Mouse (Mus musculus) hindbrain, embryonic 11.5 days (tissue): ENCODE measurements at regions not wholly inside any gene's neighbourhood (a gene's known extent, or its start where the extent isn't known, plus 50 kb on each side); places are given as distances from the start of the nearest gene placed in this dataset.

Experiments used
- ATAC-seq: fragments of 200-750 bp; cut with Nextera tagmentation; 2 replicates; pipeline ENCODE4 v1.8.0; 2017; ENCODE audit warnings: mild to moderate bottlenecking, moderate TSS enrichment, moderate library complexity; ENCODE audit not compliant: low FRiP score
- DNase-seq: peaks from one replicate; pipeline ENCODE4 v3.0.0-alpha.2; 2015; ENCODE audit warnings: low spot score
- H3K27ac ChIP-seq: fragments of 300-500 bp; sonication (generic); 2 replicates; pipeline ENCODE4 v1.5.1; 2014; ENCODE audit warnings: mild to moderate bottlenecking, low read depth, low read length
- H3K27me3 ChIP-seq: fragments of 300-500 bp; sonication (generic); 2 replicates; pipeline ENCODE4 v1.6.1; 2014; ENCODE audit warnings: mild to moderate bottlenecking, low read length, moderate library complexity, mixed read lengths; ENCODE audit not compliant: control insufficient read depth, insufficient read depth
- H3K36me3 ChIP-seq: fragments of 300-500 bp; sonication (generic); 2 replicates; pipeline ENCODE4 v1.6.1; 2014; ENCODE audit warnings: mild to moderate bottlenecking, low read length, moderate library complexity, mixed read lengths; ENCODE audit not compliant: control insufficient read depth, insufficient read depth
- H3K4me1 ChIP-seq: fragments of 300-500 bp; sonication (generic); replicated peaks from 2 replicates; pipeline ENCODE4 v1.6.1; 2014; ENCODE audit warnings: low read length, mixed read lengths; ENCODE audit not compliant: control insufficient read depth, insufficient read depth
- H3K4me2 ChIP-seq: fragments of 300-500 bp; sonication (generic); replicated peaks from 2 replicates; pipeline ENCODE4 v1.6.1; 2014; ENCODE audit warnings: mild to moderate bottlenecking, low read depth, low read length
- H3K4me3 ChIP-seq: fragments of 300-500 bp; sonication (generic); 2 replicates; pipeline ENCODE4 v1.5.1; 2014; ENCODE audit warnings: low read depth, low read length
- H3K9ac ChIP-seq: fragments of 300-500 bp; sonication (generic); 2 replicates; pipeline ENCODE4 v1.6.1; 2014; ENCODE audit warnings: low read depth, low read length
- H3K9me3 ChIP-seq: fragments of 300-500 bp; sonication (generic); 2 replicates; pipeline ENCODE4 v1.6.1; 2016; ENCODE audit warnings: low read length; ENCODE audit not compliant: control insufficient read depth
- WGBS: fragments of 180-500 bp; shearing (Covaris S2); extraction: QIAGEN DNeasy Blood & Tissue Kit; methylation state at CpG from one replicate; pipeline ENCODE4 v1.1.7; 2014; 5-methylcytosine and 5-hydroxymethylcytosine counted together

DNA sequence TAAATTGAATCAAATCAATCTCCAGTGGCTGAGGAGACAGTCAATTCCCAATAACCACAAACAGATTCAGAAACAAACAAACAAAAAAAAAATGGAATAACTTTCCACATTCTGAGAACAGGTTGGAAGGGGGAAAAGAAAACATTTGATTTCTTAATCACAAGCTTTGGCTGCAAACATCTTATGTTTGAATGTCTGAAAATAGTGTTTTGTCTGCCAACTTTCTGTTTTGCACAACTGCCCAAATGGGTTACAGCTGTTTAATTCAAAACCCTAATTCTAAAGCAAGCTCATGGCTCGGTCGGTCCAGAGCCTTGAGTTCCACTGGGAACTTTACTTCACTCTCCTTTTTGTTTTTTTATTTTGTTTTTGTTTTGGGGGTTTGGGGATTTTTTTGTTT, 291.4 kb upstream of the Pcsk5 start:
- DNase-seq (no peak), ATAC-seq (no peak)
- Histone ChIP-seq H3K9me3 (no peaks in the 10 kb centered on the region), H3K4me3 (no peak overlapping the region), H3K9ac (no peak overlapping the region), H3K27me3 (no peaks in the 10 kb centered on the region), H3K36me3 (no peaks in the 10 kb centered on the region), H3K27ac (no peak overlapping the region), H3K4me1 (no peaks in the 10 kb centered on the region), H3K4me2 (no peak overlapping the region)
- 91% methylated on average over 2 of the region's 2 CpGs for WGBS

GRCm38 (mm10) chr19:18106236-18106635, 268.8 kb upstream of the Pcsk5 start:
- no peak overlapping the region for H3K4me2 ChIP-seq
- no peaks in the 10 kb centered on the region for H3K9me3 ChIP-seq
- WGBS: 92% methylated on average over 6 of the region's 6 CpGs
- H3K4me1 ChIP-seq: no peaks in the 10 kb centered on the region
- ATAC-seq (no peak), DNase-seq (no peak)
- no peaks in the 10 kb centered on the region for H3K27me3 ChIP-seq
- H3K36me3 ChIP-seq: no peaks in the 10 kb centered on the region
- H3K9ac ChIP-seq: no peak overlapping the region
- H3K27ac ChIP-seq: no peak overlapping the region
- no peak overlapping the region for H3K4me3 ChIP-seq

- Histone ChIP-seq H3K36me3 (no peaks in the 10 kb centered on the region), H3K9me3 (no peaks in the 10 kb centered on the region), H3K4me3 (no peak overlapping the region), H3K4me1 (no peaks in the 10 kb centered on the region), H3K9ac (no peak overlapping the region), H3K27me3 (no peaks in the 10 kb centered on the region), H3K4me2 (no peak overlapping the region), H3K27ac (no peak overlapping the region)
- WGBS: 92% methylated on average over 2 of the region's 2 CpGs
- ATAC-seq: no peak
- DNase-seq: no peak
Observed at GRCm38 (mm10) chr19:18104590-18104989, 267.2 kb upstream of the Pcsk5 start.

- Histone ChIP-seq H3K4me2 (no peak overlapping the region), H3K4me3 (no peak overlapping the region), H3K4me1 (no peaks in the 10 kb centered on the region), H3K36me3 (no peaks in the 10 kb centered on the region), H3K9ac (no peak overlapping the region), H3K27me3 (no peaks in the 10 kb centered on the region), H3K27ac (no peak overlapping the region), H3K9me3 (no peaks in the 10 kb centered on the region)
- DNase-seq (peak; percentile 41), ATAC-seq (peak; percentile 91)
- 14% methylated on average over 4 of the region's 4 CpGs for WGBS
Observed at GRCm38 (mm10) chr19:18101423-18102341, 264.2 kb upstream of the Pcsk5 start.

DNA sequence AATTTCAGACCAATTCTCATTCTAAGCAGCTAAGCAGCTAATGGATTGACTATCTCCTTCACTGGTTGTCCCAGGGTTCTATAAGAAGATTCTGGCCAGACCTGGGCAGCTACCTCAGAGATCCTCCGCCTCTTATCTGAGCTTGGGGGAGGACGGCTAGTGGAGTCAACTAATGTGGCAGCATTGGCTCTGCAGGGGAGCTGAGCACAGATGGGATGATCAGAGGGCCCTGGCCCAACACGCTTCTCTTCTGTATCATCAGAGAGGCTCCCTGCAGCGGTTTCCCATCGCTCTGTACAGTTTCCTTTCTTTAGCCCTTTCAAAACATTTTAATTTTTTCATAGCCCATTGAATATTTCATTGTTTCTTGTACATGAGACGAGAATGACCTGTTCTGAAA, 245.9 kb upstream of the Pcsk5 start:
- Histone ChIP-seq H3K9me3 (no peaks in the 10 kb centered on the region), H3K27ac (no peak overlapping the region), H3K9ac (no peak overlapping the region), H3K36me3 (no peaks in the 10 kb centered on the region), H3K4me3 (no peak overlapping the region), H3K4me1 (no peaks in the 10 kb centered on the region), H3K27me3 (no peaks in the 10 kb centered on the region), H3K4me2 (no peak overlapping the region)
- 69% methylated on average over 6 of the region's 6 CpGs for WGBS
- ATAC-seq (no peak), DNase-seq (no peak)

DNA sequence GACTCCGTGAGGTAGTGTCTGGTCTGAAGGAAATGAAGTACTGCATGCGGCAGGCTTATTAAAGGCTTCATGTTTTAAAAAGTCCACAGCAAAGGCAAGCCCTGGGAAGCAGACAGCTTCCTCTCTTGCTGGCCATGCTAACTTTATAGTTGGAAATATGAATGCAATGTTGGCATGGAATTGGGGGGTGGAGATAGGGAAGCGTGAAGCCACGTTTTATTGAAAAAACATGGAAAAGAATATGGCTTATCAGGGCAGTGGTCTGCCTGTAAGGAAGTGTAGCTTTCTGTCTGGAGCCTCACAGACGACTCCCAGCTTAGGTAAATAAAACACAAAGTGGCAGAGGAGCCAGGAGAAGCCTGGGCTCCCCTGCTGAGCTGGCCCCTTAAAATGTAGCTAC, 231.5 kb upstream of the Pcsk5 start:
- H3K4me3 ChIP-seq: no peak overlapping the region
- H3K27me3 ChIP-seq: no peaks in the 10 kb centered on the region
- H3K4me1 ChIP-seq: no peaks in the 10 kb centered on the region
- ATAC-seq (no peak), DNase-seq (no peak)
- H3K9ac ChIP-seq: no peak overlapping the region
- H3K27ac ChIP-seq: no peak overlapping the region
- 67% methylated on average over 5 of the region's 5 CpGs for WGBS
- H3K36me3 ChIP-seq: no peaks in the 10 kb centered on the region
- no peak overlapping the region for H3K4me2 ChIP-seq
- no peaks in the 10 kb centered on the region for H3K9me3 ChIP-seq

- ATAC-seq (no peak), DNase-seq (no peak)
- H3K4me1 ChIP-seq: no peaks in the 10 kb centered on the region
- WGBS: 88% methylated on average over 8 of the region's 8 CpGs
- no peak overlapping the region for H3K4me2 ChIP-seq
- H3K27ac ChIP-seq: no peak overlapping the region
- no peaks in the 10 kb centered on the region for H3K36me3 ChIP-seq
- H3K4me3 ChIP-seq: no peak overlapping the region
- H3K27me3 ChIP-seq: no peaks in the 10 kb centered on the region
- no peak overlapping the region for H3K9ac ChIP-seq
- H3K9me3 ChIP-seq: no peaks in the 10 kb centered on the region
Observed at GRCm38 (mm10) chr19:18067855-18068494, 230.5 kb upstream of the Pcsk5 start.

- Histone ChIP-seq H3K9me3 (no peaks in the 10 kb centered on the region), H3K9ac (no peak overlapping the region), H3K4me3 (no peak overlapping the region), H3K4me1 (no peaks in the 10 kb centered on the region), H3K27ac (no peak overlapping the region), H3K4me2 (no peak overlapping the region), H3K36me3 (no peaks in the 10 kb centered on the region), H3K27me3 (no peaks in the 10 kb centered on the region)
- WGBS: 77% methylated on average over 7 of the region's 7 CpGs
- no peak for ATAC-seq
- no peak for DNase-seq
Observed at GRCm38 (mm10) chr19:18057256-18057890, 219.9 kb upstream of the Pcsk5 start.
